Mouse (Mus musculus) C2C12 (cell line): ENCODE results near the gene Ankdd1a.

ENCODE experiments used
- CEBPB ChIP-seq: IDR thresholded peaks from one replicate; pipeline ENCODE4 v1.6.1; 2011; ENCODE audit warnings: low read depth, mild to moderate bottlenecking, control low read depth, moderate library complexity
- CTCF ChIP-seq: IDR thresholded peaks from one replicate; pipeline ENCODE4 v1.5.1; 2011; ENCODE audit not compliant: control insufficient read depth, insufficient read depth, insufficient read length
- FOSL1 ChIP-seq: IDR thresholded peaks from one replicate; pipeline ENCODE4 v1.8.0; 2011; ENCODE audit warnings: mild to moderate bottlenecking, low read length; ENCODE audit not compliant: poor library complexity, insufficient read depth, severe bottlenecking
- MAX ChIP-seq: IDR thresholded peaks from one replicate; pipeline ENCODE4 v1.6.1; 2011; ENCODE audit warnings: mild to moderate bottlenecking, control low read depth
- MYOG ChIP-seq: IDR thresholded peaks from one replicate; pipeline ENCODE4 v1.6.1; 2011; ENCODE audit not compliant: control insufficient read depth, insufficient read length; ENCODE audit errors: extremely low read depth
- USF1 ChIP-seq: IDR thresholded peaks from one replicate; pipeline ENCODE4 v1.6.1; 2011; ENCODE audit warnings: low read depth, mild to moderate bottlenecking, control low read depth, moderate library complexity

GRCm38 (mm10) chr9:65447951-65448350 is 72.0 kb downstream of the Ankdd1a start:
- TF ChIP-seq MYOG: no peak
- no peak for TF ChIP-seq CTCF
- TF ChIP-seq USF1: no peak
- TF ChIP-seq CEBPB: no peak
- no peak for TF ChIP-seq MAX
- TF ChIP-seq FOSL1: no peak
